In the genomic region with DNA sequence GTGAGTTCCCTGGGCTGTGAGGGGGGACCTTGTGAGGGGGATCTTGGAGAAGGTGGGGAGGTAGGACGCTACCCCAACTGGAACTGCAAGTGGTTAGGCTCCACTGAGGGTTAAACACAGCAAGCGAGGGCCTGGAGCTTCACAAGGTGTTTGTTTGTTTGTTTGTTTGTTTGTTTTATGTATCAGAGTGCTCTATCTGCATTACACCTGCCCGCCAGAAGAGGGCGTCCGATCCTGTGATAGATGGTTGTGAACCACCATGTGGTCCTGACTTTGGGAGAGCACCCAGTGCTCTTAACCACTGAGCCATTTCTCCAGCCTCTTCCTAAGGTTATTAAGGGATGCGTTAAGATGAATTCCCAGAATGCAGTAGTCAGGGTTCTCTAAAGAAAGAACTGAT, we compare ENCODE assay signal across 7 mouse cellular contexts. TPM values are rescaled to one million over a fixed set of nuclear protein-coding genes. Genes with fewer than 3 reads are reported as not detected.
A peak's percentile ranks its signal among the peaks of the same experiment; 100 is the strongest.
DNase-seq lines count a peak whose midpoint lies in the region; ATAC-seq and TF ChIP-seq lines count a peak whose summit lies in the region.

No protein-coding gene starts in this region.

- DNase-seq in lung, postnatal 10 days, result peak; percentile 26
- peak; percentile 57 for DNase-seq in thymus, postnatal 4 days
- no peak for DNase-seq in frontal cortex, postnatal 25 days (ENCODE audit: low spot score in 2 of 2)

- peak overlapping the region; percentile 77 for H3K4me2 ChIP-seq in hindbrain, embryonic 16.5 days (ENCODE audit: low read length)

- H3K27me3 ChIP-seq in megakaryocyte, embryonic 14.5 days (replicated peaks), result peaks cover 28% of the 10 kb centered on the region
- no peaks in the 10 kb centered on the region for H3K27me3 ChIP-seq in hindbrain, embryonic 16.5 days (replicated peaks; ENCODE audit: control insufficient read depth, insufficient read depth, low read length)

- peak; percentile 37 for TF ChIP-seq CTCF in cortical plate, adult 2 months (IDR thresholded peaks at IDR 0.05; ENCODE audit: extremely low read depth, insufficient read depth, low read length)

- no peak for TF ChIP-seq POLR2A in cortical plate, adult 2 months (IDR thresholded peaks at IDR 0.05; ENCODE audit: extremely low read depth, insufficient read depth, low read length)

- ATAC-seq in megakaryocyte, adult 5-6 weeks (ENCODE audit: poor library complexity, severe bottlenecking), result no peak
- ATAC-seq in hindbrain, embryonic 16.5 days, result no peak

- peaks cover 35% of the 10 kb centered on the region for H3K4me1 ChIP-seq in megakaryocyte, embryonic 14.5 days
- H3K4me1 ChIP-seq in cortical plate, adult 2 months (ENCODE audit: control insufficient read depth, insufficient read depth, low read length), result no peaks in the 10 kb centered on the region
- peaks cover 5% of the 10 kb centered on the region for H3K4me1 ChIP-seq in hindbrain, embryonic 16.5 days (ENCODE audit: control insufficient read depth, insufficient read depth, low read depth, low read length)

- no peaks in the 10 kb centered on the region for H3K9me3 ChIP-seq in megakaryocyte, embryonic 14.5 days
- no peaks in the 10 kb centered on the region for H3K9me3 ChIP-seq in hindbrain, embryonic 16.5 days (ENCODE audit: control insufficient read depth, low read length)

- H3K36me3 ChIP-seq in megakaryocyte, embryonic 14.5 days (replicated peaks; ENCODE audit: low read length), result no peaks in the 10 kb centered on the region
- no peaks in the 10 kb centered on the region for H3K36me3 ChIP-seq in hindbrain, embryonic 16.5 days (ENCODE audit: control insufficient read depth, insufficient read depth, low read length)

- H3K4me3 ChIP-seq in megakaryocyte, embryonic 14.5 days (replicated peaks), result peak overlapping the region; percentile 90
- no peak overlapping the region for H3K4me3 ChIP-seq in cortical plate, adult 2 months (ENCODE audit: insufficient read depth, low read length)
- H3K4me3 ChIP-seq in hindbrain, embryonic 16.5 days (ENCODE audit: low read length), result no peak overlapping the region; the same call in 1 of the 2 replicates

- peak overlapping the region; percentile 57 for H3K9ac ChIP-seq in hindbrain, embryonic 16.5 days (ENCODE audit: low read depth, low read length)

- no peak overlapping the region for H3K27ac ChIP-seq in cortical plate, adult 2 months (ENCODE audit: insufficient read depth, low read length)
- no peak overlapping the region for H3K27ac ChIP-seq in hindbrain, embryonic 16.5 days (ENCODE audit: low read depth, low read length)

- WGBS in hindbrain, embryonic 16.5 days, result 36% methylated on average over 6 of the region's 6 CpGs

RNA-seq across cellular contexts. Expression of a gene that starts 15.7 kb away (rescaled TPM):
- polyA plus RNA-seq in megakaryocyte, embryonic 14.5 days (2012; ENCODE audit: insufficient read depth, low replicate concordance), result not detected in 2 replicates
- total RNA-seq in megakaryocyte, adult 5-6 weeks (2015), result 2.9 and 6.6 TPM in 2 replicates
- 4.0 and 14.8 TPM in 2 replicates for total RNA-seq in megakaryocyte, adult 5-6 weeks (2017)
- 0.06 and 0.11 TPM in 2 replicates for polyA plus RNA-seq in cortical plate, adult 2 months (2012; rRNA removed)
- polyA plus RNA-seq in hindbrain, embryonic 16.5 days (2015; fragmentation: Nextera tagmentation; extraction: Ambion mirVana), result 1.7 and 2.1 TPM in 2 replicates

RNA-seq across cellular contexts. Expression of a gene that starts 26.9 kb away (rescaled TPM):
- polyA plus RNA-seq in megakaryocyte, embryonic 14.5 days (2012; ENCODE audit: insufficient read depth, low replicate concordance), result 6.0 and 14.2 TPM in 2 replicates
- total RNA-seq in megakaryocyte, adult 5-6 weeks (2015), result 14.1 and 17.4 TPM in 2 replicates
- total RNA-seq in megakaryocyte, adult 5-6 weeks (2017), result 20.9 and 30.4 TPM in 2 replicates
- polyA plus RNA-seq in cortical plate, adult 2 months (2012; rRNA removed), result 42.2 and 47.0 TPM in 2 replicates
- 75.4 and 76.6 TPM in 2 replicates for polyA plus RNA-seq in hindbrain, embryonic 16.5 days (2015; fragmentation: Nextera tagmentation; extraction: Ambion mirVana)

RNA-seq across cellular contexts. Expression of a gene that starts 34.8 kb away (rescaled TPM):
- polyA plus RNA-seq in megakaryocyte, embryonic 14.5 days (2012; ENCODE audit: insufficient read depth, low replicate concordance), result 8.9 and 16.9 TPM in 2 replicates
- 292 and 323 TPM in 2 replicates for total RNA-seq in megakaryocyte, adult 5-6 weeks (2015)
- total RNA-seq in megakaryocyte, adult 5-6 weeks (2017), result 338 and 378 TPM in 2 replicates
- polyA plus RNA-seq in cortical plate, adult 2 months (2012; rRNA removed), result 165 and 171 TPM in 2 replicates
- 214 and 227 TPM in 2 replicates for polyA plus RNA-seq in hindbrain, embryonic 16.5 days (2015; fragmentation: Nextera tagmentation; extraction: Ambion mirVana)

RNA-seq across cellular contexts. Expression of a gene that starts 43.4 kb away (rescaled TPM):
- 176 and 605 TPM in 2 replicates for polyA plus RNA-seq in megakaryocyte, embryonic 14.5 days (2012; ENCODE audit: insufficient read depth, low replicate concordance)
- 680 and 693 TPM in 2 replicates for total RNA-seq in megakaryocyte, adult 5-6 weeks (2015)
- total RNA-seq in megakaryocyte, adult 5-6 weeks (2017), result 257 and 330 TPM in 2 replicates
- 545 and 625 TPM in 2 replicates for polyA plus RNA-seq in cortical plate, adult 2 months (2012; rRNA removed)
- polyA plus RNA-seq in hindbrain, embryonic 16.5 days (2015; fragmentation: Nextera tagmentation; extraction: Ambion mirVana), result 453 and 454 TPM in 2 replicates

RNA-seq across cellular contexts. Expression of a gene that starts 50.7 kb away (rescaled TPM):
- polyA plus RNA-seq in megakaryocyte, embryonic 14.5 days (2012; ENCODE audit: insufficient read depth, low replicate concordance), result 6.0 and 63.1 TPM in 2 replicates
- 81.7 and 89.6 TPM in 2 replicates for total RNA-seq in megakaryocyte, adult 5-6 weeks (2015)
- total RNA-seq in megakaryocyte, adult 5-6 weeks (2017), result 286 and 343 TPM in 2 replicates
- polyA plus RNA-seq in cortical plate, adult 2 months (2012; rRNA removed), result 79.4 and 83.8 TPM in 2 replicates
- polyA plus RNA-seq in hindbrain, embryonic 16.5 days (2015; fragmentation: Nextera tagmentation; extraction: Ambion mirVana), result 53.8 and 58.2 TPM in 2 replicates

Comparison
In these comparisons a context has a peak if more than half of its experiments do, and no peak if none do; other contexts are left out.
1. DNase-seq: peak in lung, postnatal 10 days (single experiment) and thymus, postnatal 4 days (single experiment); none in frontal cortex, postnatal 25 days (0 of 2).